Mouse (Mus musculus) kidney, embryonic 15.5 days (tissue): ENCODE results near the gene Ibtk. TPM values are rescaled to one million over a fixed set of nuclear protein-coding genes. Genes with fewer than 3 reads are reported as not detected.
"Not testable (repeated sequence)": the region's sequence is repeated elsewhere in the genome, so short reads cannot be mapped to it uniquely, and the experiment has no call there.

Experiments
- ATAC-seq: fragments of 200-750 bp; cut with Nextera tagmentation; replicated peaks from 2 replicates; pipeline ENCODE4 v1.8.0; 2017; ENCODE audit warnings: moderate TSS enrichment; ENCODE audit not compliant: low FRiP score
- H3K27ac ChIP-seq: fragments of 300-500 bp; sonication (generic); 2 replicates; pipeline ENCODE4 v1.5.1; 2015; ENCODE audit warnings: mild to moderate bottlenecking, inconsistent platforms
- H3K27me3 ChIP-seq: fragments of 300-500 bp; sonication (generic); 2 replicates; pipeline ENCODE4 v1.6.1; 2015; ENCODE audit warnings: inconsistent platforms
- H3K36me3 ChIP-seq: fragments of 300-500 bp; sonication (generic); 2 replicates; pipeline ENCODE4 v1.6.1; 2015; ENCODE audit warnings: inconsistent platforms
- H3K4me1 ChIP-seq: fragments of 300-500 bp; sonication (generic); 2 replicates; pipeline ENCODE4 v1.6.1; 2015; ENCODE audit warnings: inconsistent platforms
- H3K4me2 ChIP-seq: fragments of 300-500 bp; sonication (generic); 2 replicates; pipeline ENCODE4 v1.6.1; 2015; ENCODE audit warnings: moderate library complexity, mild to moderate bottlenecking, inconsistent platforms
- H3K4me3 ChIP-seq: fragments of 300-500 bp; sonication (generic); replicated peaks from 2 replicates; pipeline ENCODE4 v1.5.1; 2015; ENCODE audit warnings: mild to moderate bottlenecking, inconsistent platforms
- H3K9ac ChIP-seq: fragments of 300-500 bp; sonication (generic); 2 replicates; pipeline ENCODE4 v1.6.1; 2015; ENCODE audit warnings: mild to moderate bottlenecking, inconsistent platforms
- H3K9me3 ChIP-seq: fragments of 300-500 bp; sonication (generic); replicated peaks from 2 replicates; pipeline ENCODE4 v1.6.1; 2016; ENCODE audit warnings: inconsistent platforms
- WGBS: fragments of 180-500 bp; shearing (Covaris S2); methylation state at CpG from one replicate; pipeline ENCODE4 v1.1.7; 2015; ENCODE audit warnings: mixed read lengths; 5-methylcytosine and 5-hydroxymethylcytosine counted together
- polyA plus RNA-seq: library from polyadenylated mRNA; unstranded; fragments of >200 nt; fragmentation: Nextera tagmentation; extraction: Ambion mirVana; gene quantifications from 2 replicates; pipeline ENCODE4 v1.2.1, GENCODE M21; 2015

Gene Ibtk
- polyA plus RNA-seq = 29.3 and 31.1 TPM in 2 replicates

- Histone ChIP-seq H3K9ac (peak within 1 kb of the TSS; percentile 98), H3K4me3 (peak within 1 kb of the TSS; percentile 92), H3K4me2 (peak within 1 kb of the TSS; percentile 73), H3K27me3 (no peaks in the 10 kb centered on the region), H3K4me1 (peaks cover 13% of the 10 kb centered on the region), H3K9me3 (no peaks in the 10 kb centered on the region), H3K27ac (peak within 1 kb of the TSS; percentile 99), H3K36me3 (no peaks in the 10 kb centered on the region)
- WGBS = under 1% methylated on average over 52 of the region's 52 CpGs
- ATAC-seq = peak; percentile 100
Observed at GRCm38 (mm10) chr9:85749142-85749921, at the start of gene Ibtk. Gene Ibtk (minus strand): TSS chr9:85749334.

- not testable (repeated sequence) for H3K27ac ChIP-seq, H3K9me3 ChIP-seq, H3K27me3 ChIP-seq, H3K9ac ChIP-seq, H3K4me3 ChIP-seq, ATAC-seq, H3K4me2 ChIP-seq, H3K36me3 ChIP-seq, H3K4me1 ChIP-seq
- 94% methylated on average over 18 of the region's 18 CpGs for WGBS
Observed at GRCm38 (mm10) chr9:85791521-85791920, 42.4 kb upstream of the Ibtk start.

- H3K4me1 ChIP-seq = no peaks in the 10 kb centered on the region
- no peak overlapping the region for H3K4me3 ChIP-seq
- 88% methylated on average over 4 of the region's 4 CpGs for WGBS
- H3K27ac ChIP-seq = no peak overlapping the region
- no peaks in the 10 kb centered on the region for H3K27me3 ChIP-seq
- no peaks in the 10 kb centered on the region for H3K9me3 ChIP-seq
- no peak for ATAC-seq
- no peak overlapping the region for H3K9ac ChIP-seq
- H3K36me3 ChIP-seq = no peaks in the 10 kb centered on the region
- H3K4me2 ChIP-seq = no peak overlapping the region
Observed at GRCm38 (mm10) chr9:85780249-85780648, 31.1 kb upstream of the Ibtk start.

- Histone ChIP-seq H3K4me3 (no peak overlapping the region), H3K4me2 (no peak overlapping the region), H3K4me1 (no peaks in the 10 kb centered on the region), H3K9me3 (no peaks in the 10 kb centered on the region), H3K27ac (no peak overlapping the region), H3K9ac (no peak overlapping the region), H3K27me3 (no peaks in the 10 kb centered on the region), H3K36me3 (no peaks in the 10 kb centered on the region)
- 24% methylated on average over 4 of the region's 4 CpGs for WGBS
- no peak for ATAC-seq
Observed at GRCm38 (mm10) chr9:85779458-85779857, 30.3 kb upstream of the Ibtk start.

GRCm38 (mm10) chr9:85777544-85777943 lies 28.4 kb upstream of the Ibtk start:
- no peak overlapping the region for H3K9ac ChIP-seq
- H3K4me1 ChIP-seq = no peaks in the 10 kb centered on the region
- no peak overlapping the region for H3K27ac ChIP-seq
- H3K36me3 ChIP-seq = no peaks in the 10 kb centered on the region
- ATAC-seq = no peak
- 76% methylated on average over 6 of the region's 6 CpGs for WGBS
- no peaks in the 10 kb centered on the region for H3K9me3 ChIP-seq
- H3K4me2 ChIP-seq = no peak overlapping the region
- H3K4me3 ChIP-seq = no peak overlapping the region
- H3K27me3 ChIP-seq = no peaks in the 10 kb centered on the region

GRCm38 (mm10) chr9:85772280-85772679 lies 23.1 kb upstream of the Ibtk start:
- Histone ChIP-seq H3K36me3 (no peaks in the 10 kb centered on the region), H3K4me3 (no peak overlapping the region), H3K4me1 (no peaks in the 10 kb centered on the region), H3K9me3 (no peaks in the 10 kb centered on the region), H3K4me2 (no peak overlapping the region), H3K9ac (no peak overlapping the region), H3K27me3 (no peaks in the 10 kb centered on the region), H3K27ac (no peak overlapping the region)
- no peak for ATAC-seq
- 65% methylated on average over 12 of the region's 12 CpGs for WGBS

GRCm38 (mm10) chr9:85771454-85771853 lies 22.3 kb upstream of the Ibtk start:
- H3K9ac ChIP-seq = no peak overlapping the region
- H3K36me3 ChIP-seq = no peaks in the 10 kb centered on the region
- ATAC-seq = no peak
- H3K4me3 ChIP-seq = no peak overlapping the region
- H3K4me1 ChIP-seq = no peaks in the 10 kb centered on the region
- H3K4me2 ChIP-seq = no peak overlapping the region
- 68% methylated on average over 3 of the region's 3 CpGs for WGBS
- H3K27me3 ChIP-seq = no peaks in the 10 kb centered on the region
- no peak overlapping the region for H3K27ac ChIP-seq
- H3K9me3 ChIP-seq = no peaks in the 10 kb centered on the region

- 29% methylated on average over 4 of the region's 4 CpGs for WGBS
- H3K27ac ChIP-seq = no peak overlapping the region
- no peak overlapping the region for H3K9ac ChIP-seq
- no peak for ATAC-seq
- no peak overlapping the region for H3K4me2 ChIP-seq
- H3K27me3 ChIP-seq = no peaks in the 10 kb centered on the region
- no peaks in the 10 kb centered on the region for H3K36me3 ChIP-seq
- H3K4me3 ChIP-seq = no peak overlapping the region
- H3K4me1 ChIP-seq = no peaks in the 10 kb centered on the region
- no peaks in the 10 kb centered on the region for H3K9me3 ChIP-seq
Observed at GRCm38 (mm10) chr9:85770369-85770768, 21.2 kb upstream of the Ibtk start.

- Histone ChIP-seq H3K4me2 (no peak overlapping the region), H3K36me3 (no peaks in the 10 kb centered on the region), H3K9me3 (no peaks in the 10 kb centered on the region), H3K27me3 (no peaks in the 10 kb centered on the region), H3K27ac (no peak overlapping the region), H3K4me3 (no peak overlapping the region), H3K4me1 (no peaks in the 10 kb centered on the region), H3K9ac (no peak overlapping the region)
- ATAC-seq = no peak
- WGBS = 63% methylated on average over 12 of the region's 12 CpGs
Observed at GRCm38 (mm10) chr9:85769057-85769789, 20.1 kb upstream of the Ibtk start.

GRCm38 (mm10) chr9:85767255-85767654 lies 18.1 kb upstream of the Ibtk start:
- no peak for ATAC-seq
- Histone ChIP-seq H3K36me3 (no peaks in the 10 kb centered on the region), H3K9me3 (no peaks in the 10 kb centered on the region), H3K4me3 (no peak overlapping the region), H3K9ac (no peak overlapping the region), H3K4me2 (no peak overlapping the region), H3K27ac (no peak overlapping the region), H3K27me3 (no peaks in the 10 kb centered on the region), H3K4me1 (no peaks in the 10 kb centered on the region)
- WGBS = 94% methylated on average over 2 of the region's 2 CpGs

GRCm38 (mm10) chr9:85762476-85762875 lies 13.3 kb upstream of the Ibtk start:
- no peaks in the 10 kb centered on the region for H3K27me3 ChIP-seq
- H3K4me1 ChIP-seq = no peaks in the 10 kb centered on the region
- H3K4me3 ChIP-seq = no peak overlapping the region
- H3K4me2 ChIP-seq = no peak overlapping the region
- no peaks in the 10 kb centered on the region for H3K36me3 ChIP-seq
- WGBS = 80% methylated on average over 1 of the region's 1 CpGs
- H3K9ac ChIP-seq = no peak overlapping the region
- no peaks in the 10 kb centered on the region for H3K9me3 ChIP-seq
- ATAC-seq = no peak
- no peak overlapping the region for H3K27ac ChIP-seq

GRCm38 (mm10) chr9:85750797-85751196 lies 1.7 kb upstream of the Ibtk start:
- H3K4me2 ChIP-seq = no peak overlapping the region
- no peaks in the 10 kb centered on the region for H3K27me3 ChIP-seq
- H3K36me3 ChIP-seq = no peaks in the 10 kb centered on the region
- ATAC-seq = no peak
- no peak overlapping the region for H3K9ac ChIP-seq
- peaks cover 13% of the 10 kb centered on the region for H3K4me1 ChIP-seq
- H3K4me3 ChIP-seq = no peak overlapping the region
- no peak overlapping the region for H3K27ac ChIP-seq
- 85% methylated on average over 7 of the region's 7 CpGs for WGBS
- no peaks in the 10 kb centered on the region for H3K9me3 ChIP-seq
